Comparison of ENCODE assay signal across 23 mouse cellular contexts in the genomic region with DNA sequence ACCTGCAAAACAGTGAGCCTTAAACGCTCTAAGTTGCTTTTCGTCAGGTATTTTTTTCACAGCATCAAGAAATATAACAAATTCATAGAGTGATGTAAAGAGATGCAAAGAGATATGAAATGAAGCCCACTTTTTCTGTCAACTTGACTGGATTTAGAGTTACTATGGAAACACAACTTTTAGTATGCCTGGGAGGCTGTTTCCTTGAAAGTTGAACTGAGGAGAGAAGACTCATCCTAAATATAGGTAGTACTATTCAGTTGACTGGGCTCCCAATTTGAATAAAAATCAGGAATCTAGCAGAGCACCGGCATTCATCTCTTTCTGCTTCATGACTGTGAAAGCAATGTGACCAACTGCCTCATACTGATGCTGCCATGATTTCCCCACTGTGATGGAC.
"Had no signal": no experiment of that assay in that cellular context is flagged by ENCODE, and none has a peak within 500 bp of the region (broad histone marks: within the 10 kb centered on the region; RNA-seq: fewer than 3 reads in every experiment).

No protein-coding gene starts in this region.

- H3K4me3 ChIP-seq: heart, embryonic 10.5 days; heart, embryonic 12.5 days; hindbrain, embryonic 13.5 days; hindbrain, embryonic 15.5 days; kidney, embryonic 15.5 days; limb, embryonic 10.5 days; limb, embryonic 12.5 days; liver, embryonic 13.5 days had no signal

- H3K27ac ChIP-seq: heart, embryonic 10.5 days; hindbrain, embryonic 13.5 days; hindbrain, embryonic 15.5 days; hindbrain, postnatal 0 days; kidney, embryonic 15.5 days; kidney, postnatal 0 days; limb, embryonic 10.5 days; limb, embryonic 12.5 days; liver, embryonic 13.5 days had no signal

- ATAC-seq: hindbrain, postnatal 0 days; intestine, embryonic 16.5 days had no signal

- DNase-seq: gastrocnemius, postnatal 14 days; gastrocnemius, postnatal 36 days; heart, adult 18-20 months; heart, postnatal 10 days; heart, postnatal 36 days; kidney, adult 11 months; kidney, adult 2 months; kidney, adult 9 months; kidney, postnatal 14 days; kidney, postnatal 36 days; layer of hippocampus, adult 9-11 months; liver; liver, embryonic 13.5 days had no signal
